Mouse (Mus musculus): ENCODE measurements around the gene Ttc21b. TPM values are rescaled to one million over a fixed set of nuclear protein-coding genes. Genes with fewer than 3 reads are reported as not detected.

Ttc21b gene
- polyA plus RNA-seq, 1 experiment from 2014 or later: 12.5 TPM

Other genes with a start within 250 kb of the Ttc21b start
- 7.1 and 7.4 TPM in 2 replicates for gene Galnt3, start 131.6 kb downstream of the Ttc21b start, polyA plus RNA-seq (2015; fragmentation: Nextera tagmentation; extraction: Ambion mirVana)
- gene Scn1a, start 184.2 kb upstream of the Ttc21b start, polyA plus RNA-seq (2015; fragmentation: Nextera tagmentation; extraction: Ambion mirVana): 0.38 and 1.0 TPM in 2 replicates